Mouse (Mus musculus): ENCODE data around the gene Atg4d. TPM values are rescaled to one million over a fixed set of nuclear protein-coding genes. Genes with fewer than 3 reads are reported as not detected.
"Not testable (repeated sequence)": the region's sequence is repeated elsewhere in the genome, so short reads cannot be mapped to it uniquely, and the experiment has no call there.

Gene Atg4d
- polyA plus RNA-seq, 1 experiment from 2014 or later: 44.7 TPM

DNA sequence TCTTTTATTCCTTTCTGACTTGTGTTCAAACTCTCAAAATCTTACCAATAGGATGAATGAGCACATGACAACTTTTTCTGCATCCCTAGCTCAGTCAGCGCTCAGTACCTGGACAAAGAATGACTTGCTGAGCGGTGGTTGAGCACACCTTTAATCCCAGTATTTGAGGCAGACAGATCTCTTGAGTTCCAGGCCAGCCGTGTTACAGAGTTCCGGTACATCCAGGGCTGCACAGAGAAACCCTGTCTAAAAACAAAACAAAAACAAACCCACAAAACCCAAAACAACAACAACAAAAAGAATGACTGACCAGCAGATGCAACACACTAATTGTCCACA, 55.2 kb downstream of the Atg4d start:
- ATAC-seq: peak; percentile 31
- 22% methylated on average over 4 of the region's 4 CpGs for WGBS
- H3K9me3 ChIP-seq (ENCODE audit: control insufficient read depth): no peaks in the 10 kb centered on the region
- no peaks in the 10 kb centered on the region for H3K27me3 ChIP-seq (replicated peaks; ENCODE audit: control insufficient read depth, insufficient read depth, low read length)
- H3K9ac ChIP-seq (ENCODE audit: low read depth, low read length): no peak overlapping the region
- no peak for TF ChIP-seq CTCF (IDR thresholded peaks at IDR 0.05; ENCODE audit: low read depth)
- H3K27ac ChIP-seq (ENCODE audit: low read depth, low read length): no peak overlapping the region
- no peaks in the 10 kb centered on the region for H3K36me3 ChIP-seq (ENCODE audit: control insufficient read depth, insufficient read depth)
- no peaks in the 10 kb centered on the region for H3K4me1 ChIP-seq (replicated peaks; ENCODE audit: control insufficient read depth, insufficient read depth, low read length)
- peak overlapping the region; percentile 75 for H3K4me2 ChIP-seq (replicated peaks; ENCODE audit: low read depth)
- H3K4me3 ChIP-seq (ENCODE audit: low read depth, low read length): peak overlapping the region; percentile 55

DNA sequence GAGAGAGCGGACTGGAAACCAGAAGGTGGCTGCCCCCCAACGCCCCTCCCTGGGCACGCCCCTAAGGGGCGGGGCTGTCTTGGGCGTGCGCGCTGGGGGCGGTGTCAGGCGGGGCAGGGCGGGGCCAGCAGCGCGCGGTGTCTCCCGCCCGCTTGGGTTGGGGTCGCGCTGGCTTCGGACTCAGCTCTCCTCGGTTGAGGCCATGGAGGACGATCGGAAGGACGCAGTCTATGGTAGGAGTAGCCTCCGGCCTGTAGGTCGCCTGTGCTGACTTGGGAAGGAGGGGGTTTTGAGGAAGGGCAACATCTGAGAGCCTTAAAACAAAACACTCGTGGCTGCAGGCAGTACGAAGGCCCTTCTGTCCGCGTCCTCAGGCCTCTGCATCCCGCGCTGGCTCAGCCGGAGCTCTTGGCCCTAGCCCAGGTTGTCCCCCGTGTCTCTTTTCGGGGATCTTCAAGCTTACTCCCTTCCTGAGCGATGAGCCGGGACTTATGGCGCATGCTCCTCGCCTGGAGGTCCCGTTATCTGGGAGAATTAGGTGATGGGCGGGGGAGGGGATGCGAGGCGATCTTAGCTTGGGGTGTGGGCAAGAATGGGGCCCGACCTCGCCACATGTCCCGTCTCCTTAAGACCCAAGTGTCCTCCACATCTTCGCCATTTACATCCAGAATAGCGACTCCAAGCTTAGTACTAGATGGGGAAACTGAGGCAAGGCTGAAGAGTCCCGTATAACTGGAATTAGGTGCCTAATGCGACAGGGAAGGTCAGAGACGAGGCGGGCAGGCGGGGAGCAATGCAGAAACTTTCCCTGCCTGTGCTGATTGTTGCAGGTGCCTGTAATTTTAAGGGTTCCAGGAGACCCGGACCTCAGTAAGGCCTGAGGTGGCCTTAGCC, 55.8 kb downstream of the Atg4d start, which contains the start of gene Slc44a2:
Gene Slc44a2 (plus strand): TSS at position 80 of the 894 bp plus-strand sequence.
- H3K36me3 ChIP-seq (ENCODE audit: control insufficient read depth, insufficient read depth): no peaks in the 10 kb centered on the region
- no peaks in the 10 kb centered on the region for H3K4me1 ChIP-seq (replicated peaks; ENCODE audit: control insufficient read depth, insufficient read depth, low read length)
- no peak within 1 kb of the TSS for H3K27ac ChIP-seq (ENCODE audit: low read depth, low read length)
- peak; percentile 79 for ATAC-seq
- no peaks in the 10 kb centered on the region for H3K27me3 ChIP-seq (replicated peaks; ENCODE audit: control insufficient read depth, insufficient read depth, low read length)
- H3K4me2 ChIP-seq (replicated peaks; ENCODE audit: low read depth): peak within 1 kb of the TSS; percentile 75
- TF ChIP-seq CTCF (IDR thresholded peaks at IDR 0.05; ENCODE audit: low read depth): 0 out of 2 replicates have a peak, but pooled peaks have one; percentile 16
- 3% methylated on average over 51 of the region's 52 CpGs for WGBS
- H3K9me3 ChIP-seq (ENCODE audit: control insufficient read depth): no peaks in the 10 kb centered on the region
- H3K9ac ChIP-seq (ENCODE audit: low read depth, low read length): peak within 1 kb of the TSS; percentile 50; the same call in 1 of the 2 replicates
- H3K4me3 ChIP-seq (ENCODE audit: low read depth, low read length): peak within 1 kb of the TSS; percentile 55

DNA sequence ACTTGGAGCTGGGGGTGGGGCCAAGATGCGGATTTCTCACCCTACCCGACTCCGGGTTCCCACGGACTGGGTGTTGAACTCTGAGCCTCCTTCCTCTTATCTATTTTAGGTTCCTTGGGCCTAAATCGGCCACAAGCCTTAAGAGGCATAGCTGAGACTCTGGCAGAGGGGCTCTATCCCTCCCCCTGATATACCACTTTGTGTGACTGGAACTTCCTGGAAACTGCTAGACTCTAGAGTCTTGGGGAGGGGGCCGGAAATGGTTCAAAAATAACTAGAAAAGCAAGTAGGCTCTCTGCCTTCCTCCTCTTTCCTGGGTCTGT, 56.4 kb downstream of the Atg4d start:
- no peak for TF ChIP-seq CTCF (IDR thresholded peaks at IDR 0.05; ENCODE audit: low read depth)
- 14% methylated on average over 6 of the region's 6 CpGs for WGBS
- Histone ChIP-seq H3K36me3 (ENCODE audit: control insufficient read depth, insufficient read depth) (no peaks in the 10 kb centered on the region), H3K4me1 (replicated peaks; ENCODE audit: control insufficient read depth, insufficient read depth, low read length) (no peaks in the 10 kb centered on the region), H3K4me2 (replicated peaks; ENCODE audit: low read depth) (peak overlapping the region; percentile 75), H3K27me3 (replicated peaks; ENCODE audit: control insufficient read depth, insufficient read depth, low read length) (no peaks in the 10 kb centered on the region), H3K9ac (ENCODE audit: low read depth, low read length) (peak overlapping the region; percentile 50; the same call in 1 of the 2 replicates), H3K27ac (ENCODE audit: low read depth, low read length) (no peak overlapping the region), H3K9me3 (ENCODE audit: control insufficient read depth) (no peaks in the 10 kb centered on the region), H3K4me3 (ENCODE audit: low read depth, low read length) (peak overlapping the region; percentile 55)
- no peak for ATAC-seq

DNA sequence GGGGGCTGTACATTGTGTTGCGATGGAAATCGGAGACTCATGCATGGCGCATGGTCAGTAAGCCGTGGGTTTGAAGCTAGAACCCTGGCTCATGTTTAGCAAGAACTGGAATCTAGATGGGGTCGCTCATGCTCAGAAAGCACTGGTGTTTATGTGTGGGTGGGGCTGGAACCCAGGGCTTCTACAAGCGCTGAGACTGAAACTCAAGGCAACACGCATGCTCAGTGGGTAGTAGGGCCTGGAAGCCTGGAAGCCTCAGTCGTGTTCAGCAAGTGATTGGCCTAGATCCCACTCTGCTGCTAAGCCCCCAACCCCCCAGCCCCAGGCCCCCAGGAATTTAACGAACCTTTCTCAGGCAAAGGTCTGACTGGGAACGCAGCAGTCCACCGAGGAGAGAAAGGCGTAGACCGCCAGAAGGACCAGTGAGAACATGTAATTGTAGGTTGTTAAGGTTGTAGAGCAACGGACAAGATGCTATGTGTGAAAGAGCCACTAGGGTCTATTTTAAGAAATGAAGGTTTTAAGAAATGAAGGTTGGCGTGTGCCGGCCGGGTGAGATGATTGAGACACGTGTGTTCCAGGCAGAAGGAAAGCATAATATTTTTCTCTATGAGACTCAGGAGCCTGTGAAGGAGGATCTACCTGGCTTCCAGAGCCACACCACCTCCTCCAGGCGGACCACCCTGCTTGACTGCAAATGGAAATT, 57.3 kb downstream of the Atg4d start:
- H3K27ac ChIP-seq (ENCODE audit: low read depth, low read length): no peak overlapping the region
- WGBS: 81% methylated on average over 19 of the region's 19 CpGs
- H3K4me1 ChIP-seq (replicated peaks; ENCODE audit: control insufficient read depth, insufficient read depth, low read length): no peaks in the 10 kb centered on the region
- peak overlapping the region; percentile 75 for H3K4me2 ChIP-seq (replicated peaks; ENCODE audit: low read depth)
- H3K36me3 ChIP-seq (ENCODE audit: control insufficient read depth, insufficient read depth): no peaks in the 10 kb centered on the region
- no peak for TF ChIP-seq CTCF (IDR thresholded peaks at IDR 0.05; ENCODE audit: low read depth)
- ATAC-seq: no peak
- H3K9ac ChIP-seq (ENCODE audit: low read depth, low read length): no peak overlapping the region
- H3K4me3 ChIP-seq (ENCODE audit: low read depth, low read length): no peak overlapping the region
- H3K9me3 ChIP-seq (ENCODE audit: control insufficient read depth): no peaks in the 10 kb centered on the region
- no peaks in the 10 kb centered on the region for H3K27me3 ChIP-seq (replicated peaks; ENCODE audit: control insufficient read depth, insufficient read depth, low read length)

DNA sequence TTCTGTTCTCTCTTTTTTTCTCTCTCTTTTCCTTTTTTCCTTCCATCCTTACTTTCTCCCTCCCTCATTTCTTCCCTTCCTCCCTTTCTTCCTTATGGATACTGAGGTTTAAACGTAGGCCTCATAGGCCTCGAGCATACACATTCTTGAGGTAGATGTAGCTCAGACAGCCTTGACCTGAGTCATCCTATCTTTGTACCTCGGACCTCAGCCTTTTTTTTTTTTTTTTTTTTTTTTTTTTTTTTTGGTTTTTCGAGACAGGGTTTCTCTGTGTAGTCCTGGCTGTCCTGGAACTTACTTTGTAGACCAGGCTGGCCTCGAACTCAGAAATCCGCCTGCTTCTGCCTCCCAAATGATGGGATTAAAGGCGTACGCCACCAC, 57.8 kb downstream of the Atg4d start:
- H3K4me1 ChIP-seq (replicated peaks; ENCODE audit: control insufficient read depth, insufficient read depth, low read length); H3K4me3 ChIP-seq (ENCODE audit: low read depth, low read length); H3K4me2 ChIP-seq (replicated peaks; ENCODE audit: low read depth); H3K9me3 ChIP-seq (ENCODE audit: control insufficient read depth); ATAC-seq; H3K27ac ChIP-seq (ENCODE audit: low read depth, low read length); H3K36me3 ChIP-seq (ENCODE audit: control insufficient read depth, insufficient read depth); H3K27me3 ChIP-seq (replicated peaks; ENCODE audit: control insufficient read depth, insufficient read depth, low read length); H3K9ac ChIP-seq (ENCODE audit: low read depth, low read length): not testable (repeated sequence)
- 80% methylated on average over 8 of the region's 8 CpGs for WGBS

DNA sequence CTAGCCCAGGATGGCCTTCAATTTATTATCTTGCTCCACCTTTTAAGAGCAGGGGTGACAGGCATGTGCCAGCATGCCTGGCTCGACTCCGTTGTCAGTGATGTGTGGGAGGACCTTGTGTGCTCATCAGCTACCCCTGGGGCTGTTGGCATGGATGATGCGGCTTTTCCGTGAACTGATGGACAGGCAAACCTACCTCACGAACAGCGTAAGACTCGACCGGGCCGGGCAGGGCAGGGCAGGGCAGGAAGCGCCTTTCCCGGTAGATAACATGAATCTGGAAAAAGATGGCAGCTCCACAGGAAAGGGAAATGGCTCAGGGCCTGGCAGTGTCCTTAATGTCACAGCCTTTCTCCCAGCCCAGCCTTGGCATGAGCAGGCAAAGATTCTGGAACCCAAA, 59.2 kb downstream of the Atg4d start:
- H3K36me3 ChIP-seq (ENCODE audit: control insufficient read depth, insufficient read depth): no peaks in the 10 kb centered on the region
- no peak overlapping the region for H3K27ac ChIP-seq (ENCODE audit: low read depth, low read length)
- ATAC-seq: no peak
- H3K4me2 ChIP-seq (replicated peaks; ENCODE audit: low read depth): no peak overlapping the region
- no peaks in the 10 kb centered on the region for H3K4me1 ChIP-seq (replicated peaks; ENCODE audit: control insufficient read depth, insufficient read depth, low read length)
- no peak for TF ChIP-seq CTCF (IDR thresholded peaks at IDR 0.05; ENCODE audit: low read depth)
- WGBS: 85% methylated on average over 11 of the region's 11 CpGs
- no peaks in the 10 kb centered on the region for H3K27me3 ChIP-seq (replicated peaks; ENCODE audit: control insufficient read depth, insufficient read depth, low read length)
- no peak overlapping the region for H3K9ac ChIP-seq (ENCODE audit: low read depth, low read length)
- H3K4me3 ChIP-seq (ENCODE audit: low read depth, low read length): no peak overlapping the region
- H3K9me3 ChIP-seq (ENCODE audit: control insufficient read depth): no peaks in the 10 kb centered on the region

Other genes starting within 250 kb of the Atg4d start
- 10.2 and 11.8 TPM in 2 replicates for gene Icam1, start 249.3 kb upstream of the Atg4d start, polyA plus RNA-seq (2015; fragmentation: Nextera tagmentation; extraction: Ambion mirVana)
- gene Icam4, start 235.9 kb upstream of the Atg4d start, polyA plus RNA-seq (2015; fragmentation: Nextera tagmentation; extraction: Ambion mirVana): 0.12 and 0.20 TPM in 2 replicates
- 0.08 and 0.12 TPM in 2 replicates for gene Icam5, start 233.2 kb upstream of the Atg4d start, polyA plus RNA-seq (2015; fragmentation: Nextera tagmentation; extraction: Ambion mirVana)
- not detected in 2 replicates for gene Zglp1, start 198.2 kb upstream of the Atg4d start, polyA plus RNA-seq (2015; fragmentation: Nextera tagmentation; extraction: Ambion mirVana)
- gene Gm49373, start 192.2 kb upstream of the Atg4d start, polyA plus RNA-seq (2015; fragmentation: Nextera tagmentation; extraction: Ambion mirVana): 0.09 and 0.13 TPM in 2 replicates
- 42.7 and 46.3 TPM in 2 replicates for gene Fdx1l, start 191.7 kb upstream of the Atg4d start, polyA plus RNA-seq (2015; fragmentation: Nextera tagmentation; extraction: Ambion mirVana)
- gene Gm38431, start 173.3 kb upstream of the Atg4d start, polyA plus RNA-seq (2015; fragmentation: Nextera tagmentation; extraction: Ambion mirVana): 0.22 and 0.42 TPM in 2 replicates
- 22.5 and 26.2 TPM in 2 replicates for gene Raver1, start 173.3 kb upstream of the Atg4d start, polyA plus RNA-seq (2015; fragmentation: Nextera tagmentation; extraction: Ambion mirVana)
- gene Tyk2, start 134.1 kb upstream of the Atg4d start, polyA plus RNA-seq (2015; fragmentation: Nextera tagmentation; extraction: Ambion mirVana): 8.0 and 9.2 TPM in 2 replicates
- gene Cdc37, start 115.3 kb upstream of the Atg4d start, polyA plus RNA-seq (2015; fragmentation: Nextera tagmentation; extraction: Ambion mirVana): 113 and 115 TPM in 2 replicates
- 2.8 and 3.5 TPM in 2 replicates for gene Pde4a, start 99.6 kb upstream of the Atg4d start, polyA plus RNA-seq (2015; fragmentation: Nextera tagmentation; extraction: Ambion mirVana)
- 38.3 and 42.4 TPM in 2 replicates for gene Keap1, start 25.9 kb upstream of the Atg4d start, polyA plus RNA-seq (2015; fragmentation: Nextera tagmentation; extraction: Ambion mirVana)
- not detected in 2 replicates for gene S1pr5, start 16.9 kb upstream of the Atg4d start, polyA plus RNA-seq (2015; fragmentation: Nextera tagmentation; extraction: Ambion mirVana)
- 7.0 and 7.2 TPM in 2 replicates for gene Kri1, start 22.7 kb downstream of the Atg4d start, polyA plus RNA-seq (2015; fragmentation: Nextera tagmentation; extraction: Ambion mirVana)
- 24.1 and 25.8 TPM in 2 replicates for gene Cdkn2d, start 26.1 kb downstream of the Atg4d start, polyA plus RNA-seq (2015; fragmentation: Nextera tagmentation; extraction: Ambion mirVana)
- gene Ap1m2, start 47.0 kb downstream of the Atg4d start, polyA plus RNA-seq (2015; fragmentation: Nextera tagmentation; extraction: Ambion mirVana): 192 and 208 TPM in 2 replicates
- 13.3 and 13.8 TPM in 2 replicates for gene Slc44a2, start 55.4 kb downstream of the Atg4d start, polyA plus RNA-seq (2015; fragmentation: Nextera tagmentation; extraction: Ambion mirVana)
- 41.0 and 42.8 TPM in 2 replicates for gene Ilf3, start 102.6 kb downstream of the Atg4d start, polyA plus RNA-seq (2015; fragmentation: Nextera tagmentation; extraction: Ambion mirVana)
- 16.9 and 17.9 TPM in 2 replicates for gene Qtrt1, start 146.5 kb downstream of the Atg4d start, polyA plus RNA-seq (2015; fragmentation: Nextera tagmentation; extraction: Ambion mirVana)
- gene Dnm2, start 159.6 kb downstream of the Atg4d start, polyA plus RNA-seq (2015; fragmentation: Nextera tagmentation; extraction: Ambion mirVana): 69.6 and 74.7 TPM in 2 replicates
- 31.1 and 31.4 TPM in 2 replicates for gene Tmed1, start 245.0 kb downstream of the Atg4d start, polyA plus RNA-seq (2015; fragmentation: Nextera tagmentation; extraction: Ambion mirVana)